Mouse (Mus musculus) kidney, embryonic 16.5 days (tissue): ENCODE results near the gene Tbc1d23. TPM values are rescaled to one million over a fixed set of nuclear protein-coding genes. Genes with fewer than 3 reads are reported as not detected.

Source experiments
- ATAC-seq: fragments of 200-750 bp; cut with Nextera tagmentation; 2 replicates; pipeline ENCODE4 v1.8.0; 2017; ENCODE audit warnings: moderate TSS enrichment; ENCODE audit not compliant: low FRiP score, low TSS enrichment
- H3K27ac ChIP-seq: fragments of 300-500 bp; sonication (generic); 2 replicates; pipeline ENCODE4 v1.5.1; 2014; ENCODE audit warnings: low read length
- H3K27me3 ChIP-seq: fragments of 300-500 bp; sonication (generic); 2 replicates; pipeline ENCODE4 v1.6.1; 2014; ENCODE audit warnings: low read length, control low read depth, mixed read lengths; ENCODE audit not compliant: insufficient read depth
- H3K36me3 ChIP-seq: fragments of 300-500 bp; sonication (generic); 2 replicates; pipeline ENCODE4 v1.6.1; 2014; ENCODE audit warnings: low read length, control low read depth, mixed read lengths; ENCODE audit not compliant: insufficient read depth
- H3K4me1 ChIP-seq: fragments of 300-500 bp; sonication (generic); 2 replicates; pipeline ENCODE4 v1.6.1; 2014; ENCODE audit warnings: low read length, control low read depth, mixed read lengths; ENCODE audit not compliant: insufficient read depth
- H3K4me2 ChIP-seq: fragments of 300-500 bp; sonication (generic); replicated peaks from 2 replicates; pipeline ENCODE4 v1.6.1; 2014; ENCODE audit warnings: low read depth, low read length
- H3K4me3 ChIP-seq: fragments of 300-500 bp; sonication (generic); 2 replicates; pipeline ENCODE4 v1.5.1; 2014; ENCODE audit warnings: mild to moderate bottlenecking, low read length
- H3K9ac ChIP-seq: fragments of 300-500 bp; sonication (generic); replicated peaks from 2 replicates; pipeline ENCODE4 v1.6.1; 2014; ENCODE audit warnings: low read length
- H3K9me3 ChIP-seq: fragments of 300-500 bp; sonication (generic); 2 replicates; pipeline ENCODE4 v1.6.1; 2016; ENCODE audit warnings: low read length, control low read depth
- WGBS: fragments of 180-500 bp; shearing (Covaris S2); extraction: QIAGEN DNeasy Blood & Tissue Kit; methylation state at CpG from one replicate; pipeline ENCODE4 v1.1.7; 2014; 5-methylcytosine and 5-hydroxymethylcytosine counted together
- polyA plus RNA-seq: library from polyadenylated mRNA; unstranded; fragments of >200 nt; fragmentation: Nextera tagmentation; extraction: Ambion mirVana; gene quantifications from 2 replicates; pipeline ENCODE4 v1.2.1, GENCODE M21; 2015

The Tbc1d23 gene
- polyA plus RNA-seq, 1 experiment from 2014 or later: 25.4 TPM

DNA sequence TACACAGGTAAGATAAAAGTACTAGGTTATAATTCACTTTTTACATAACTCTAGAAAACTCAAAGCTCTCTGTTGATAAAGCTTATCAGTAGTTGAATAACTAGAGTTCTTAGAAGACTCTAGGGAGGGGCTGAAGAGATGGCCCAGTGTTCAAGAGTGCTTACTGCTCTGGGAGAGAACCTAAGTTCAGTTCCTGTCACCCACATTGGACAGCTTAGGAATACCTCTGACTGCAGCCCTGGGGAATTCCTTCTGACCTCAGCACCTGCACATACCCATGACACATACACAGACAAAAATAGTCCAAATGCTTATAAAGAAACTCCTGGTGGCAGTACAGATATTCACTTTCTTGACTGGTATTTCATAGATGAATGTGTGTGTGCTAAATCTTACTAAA, 75.4 kb downstream of the Tbc1d23 start:
- no peak overlapping the region for H3K9ac ChIP-seq
- H3K4me1 ChIP-seq: no peaks in the 10 kb centered on the region
- H3K4me3 ChIP-seq: no peak overlapping the region
- no peak overlapping the region for H3K27ac ChIP-seq
- H3K27me3 ChIP-seq: no peaks in the 10 kb centered on the region
- no peak for ATAC-seq
- no peak overlapping the region for H3K4me2 ChIP-seq
- no peaks in the 10 kb centered on the region for H3K9me3 ChIP-seq
- H3K36me3 ChIP-seq: peaks cover 50% of the 10 kb centered on the region

DNA sequence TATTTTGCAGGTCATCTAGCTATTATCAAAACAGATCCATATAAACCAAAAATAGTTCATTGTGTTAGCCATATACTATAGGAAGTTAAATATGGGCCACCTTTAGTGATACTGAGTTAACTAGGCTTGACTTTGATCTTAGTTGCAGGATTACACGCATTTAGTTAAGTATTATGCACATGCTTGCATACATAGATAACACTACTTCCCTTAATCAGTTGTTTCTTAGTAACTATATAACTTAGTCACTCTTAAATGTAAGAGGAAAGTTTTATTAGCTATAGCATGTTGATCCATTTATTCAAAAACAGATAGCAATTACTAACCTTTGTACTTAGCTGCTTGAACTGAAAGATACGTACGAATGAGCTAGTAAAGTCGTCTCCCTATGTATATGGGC, 79.9 kb downstream of the Tbc1d23 start:
- H3K27ac ChIP-seq: no peak overlapping the region
- H3K9me3 ChIP-seq: no peaks in the 10 kb centered on the region
- no peak overlapping the region for H3K4me2 ChIP-seq
- no peaks in the 10 kb centered on the region for H3K4me1 ChIP-seq
- H3K4me3 ChIP-seq: no peak overlapping the region
- no peak for ATAC-seq
- WGBS: 94% methylated on average over 4 of the region's 4 CpGs
- H3K36me3 ChIP-seq: peaks cover 40% of the 10 kb centered on the region
- no peaks in the 10 kb centered on the region for H3K27me3 ChIP-seq
- no peak overlapping the region for H3K9ac ChIP-seq

DNA sequence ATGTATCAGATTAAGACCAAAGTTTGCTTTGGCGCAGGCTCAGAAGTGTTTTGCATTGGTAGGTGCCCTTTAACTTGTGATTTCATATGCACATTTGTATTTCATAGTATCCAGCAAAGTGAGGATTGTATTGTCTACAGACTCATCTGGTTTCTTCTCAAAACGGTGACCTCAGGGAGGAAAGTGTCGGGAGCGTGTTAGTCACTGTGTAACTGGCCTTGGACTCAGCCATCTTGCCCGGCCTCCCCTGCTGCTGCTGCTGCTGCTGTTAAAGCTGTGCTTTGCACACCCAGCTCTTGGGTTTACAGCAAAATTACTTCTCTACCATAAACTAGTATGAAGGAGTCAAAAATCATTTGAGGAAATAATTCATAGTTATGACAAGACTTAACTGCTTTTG, 86.6 kb downstream of the Tbc1d23 start:
- Histone ChIP-seq H3K27ac (no peak overlapping the region), H3K4me2 (no peak overlapping the region), H3K9me3 (no peaks in the 10 kb centered on the region), H3K36me3 (peaks cover 46% of the 10 kb centered on the region), H3K4me3 (no peak overlapping the region), H3K4me1 (no peaks in the 10 kb centered on the region), H3K9ac (no peak overlapping the region), H3K27me3 (no peaks in the 10 kb centered on the region)
- 89% methylated on average over 5 of the region's 5 CpGs for WGBS
- no peak for ATAC-seq

DNA sequence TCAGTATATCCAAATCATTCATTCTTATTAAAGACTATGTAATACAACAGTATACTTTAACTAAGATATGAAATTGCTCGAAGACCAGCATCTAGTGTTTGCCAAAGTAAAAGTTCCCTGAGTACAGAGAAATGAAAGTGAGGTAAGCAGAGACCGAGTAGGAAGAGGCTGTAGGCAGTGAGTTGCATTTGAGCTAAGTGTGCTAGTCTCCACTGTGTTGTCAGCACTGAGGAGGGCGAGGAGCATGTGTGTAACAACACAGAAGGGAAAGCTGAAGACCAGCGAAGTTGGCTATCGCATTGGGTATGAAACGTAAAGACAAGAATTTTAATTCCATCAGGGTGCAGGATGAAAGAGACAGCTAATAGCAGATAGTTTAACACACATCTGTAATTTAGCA, 97.7 kb downstream of the Tbc1d23 start:
- Histone ChIP-seq H3K4me3 (no peak overlapping the region), H3K9ac (no peak overlapping the region), H3K4me1 (peaks cover 8% of the 10 kb centered on the region), H3K27ac (no peak overlapping the region), H3K36me3 (peaks cover 23% of the 10 kb centered on the region), H3K27me3 (no peaks in the 10 kb centered on the region), H3K4me2 (no peak overlapping the region), H3K9me3 (no peaks in the 10 kb centered on the region)
- 95% methylated on average over 6 of the region's 6 CpGs for WGBS
- no peak for ATAC-seq

DNA sequence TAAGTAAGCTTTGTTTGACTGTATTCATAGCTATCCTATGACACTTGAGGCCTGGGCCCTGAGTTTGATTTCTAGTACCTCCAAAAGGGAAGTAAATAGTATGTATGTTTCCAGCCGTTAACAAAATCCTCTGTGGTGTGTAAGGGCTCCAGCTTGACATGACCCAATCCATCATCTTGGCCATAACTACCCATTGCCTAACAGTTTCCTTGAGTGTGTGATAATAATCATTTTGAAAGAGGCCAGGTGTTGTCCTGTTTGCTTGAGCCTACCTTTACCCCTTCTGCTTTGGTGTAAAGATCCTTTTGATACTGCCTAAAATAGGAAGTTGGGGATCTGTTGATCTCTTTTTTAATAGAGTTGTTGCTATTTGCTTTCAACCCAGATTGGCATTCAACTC, 99.0 kb downstream of the Tbc1d23 start:
- no peak for ATAC-seq
- Histone ChIP-seq H3K9me3 (no peaks in the 10 kb centered on the region), H3K36me3 (peaks cover 17% of the 10 kb centered on the region), H3K4me3 (no peak overlapping the region), H3K4me1 (peaks cover 11% of the 10 kb centered on the region), H3K4me2 (no peak overlapping the region), H3K27me3 (no peaks in the 10 kb centered on the region), H3K9ac (no peak overlapping the region), H3K27ac (no peak overlapping the region)
- 44% methylated on average over 1 of the region's 1 CpGs for WGBS

DNA sequence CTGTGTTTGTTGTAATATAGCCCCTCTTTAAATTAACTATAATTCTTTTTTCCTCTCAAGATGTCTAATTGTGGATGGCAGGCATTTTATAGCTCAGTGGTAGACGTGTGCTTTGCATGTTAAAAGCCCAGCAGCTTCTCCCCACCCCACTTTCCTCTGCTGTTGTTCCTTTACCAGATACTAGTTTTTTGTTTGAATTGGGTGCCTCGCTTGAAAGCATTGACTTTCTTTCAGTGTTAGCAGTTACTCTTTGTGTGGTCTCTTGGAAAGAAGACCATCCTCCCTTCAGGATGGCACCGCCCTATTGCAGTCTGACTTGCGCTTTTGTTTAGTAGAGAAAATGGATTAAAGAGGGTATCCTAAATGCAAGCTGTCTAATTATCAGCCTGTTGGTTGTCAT, 99.8 kb downstream of the Tbc1d23 start:
- Histone ChIP-seq H3K4me3 (no peak overlapping the region), H3K4me1 (peaks cover 11% of the 10 kb centered on the region), H3K27ac (no peak overlapping the region), H3K9me3 (no peaks in the 10 kb centered on the region), H3K36me3 (peaks cover 15% of the 10 kb centered on the region), H3K9ac (no peak overlapping the region), H3K27me3 (no peaks in the 10 kb centered on the region), H3K4me2 (no peak overlapping the region)
- 81% methylated on average over 4 of the region's 4 CpGs for WGBS
- ATAC-seq: no peak

DNA sequence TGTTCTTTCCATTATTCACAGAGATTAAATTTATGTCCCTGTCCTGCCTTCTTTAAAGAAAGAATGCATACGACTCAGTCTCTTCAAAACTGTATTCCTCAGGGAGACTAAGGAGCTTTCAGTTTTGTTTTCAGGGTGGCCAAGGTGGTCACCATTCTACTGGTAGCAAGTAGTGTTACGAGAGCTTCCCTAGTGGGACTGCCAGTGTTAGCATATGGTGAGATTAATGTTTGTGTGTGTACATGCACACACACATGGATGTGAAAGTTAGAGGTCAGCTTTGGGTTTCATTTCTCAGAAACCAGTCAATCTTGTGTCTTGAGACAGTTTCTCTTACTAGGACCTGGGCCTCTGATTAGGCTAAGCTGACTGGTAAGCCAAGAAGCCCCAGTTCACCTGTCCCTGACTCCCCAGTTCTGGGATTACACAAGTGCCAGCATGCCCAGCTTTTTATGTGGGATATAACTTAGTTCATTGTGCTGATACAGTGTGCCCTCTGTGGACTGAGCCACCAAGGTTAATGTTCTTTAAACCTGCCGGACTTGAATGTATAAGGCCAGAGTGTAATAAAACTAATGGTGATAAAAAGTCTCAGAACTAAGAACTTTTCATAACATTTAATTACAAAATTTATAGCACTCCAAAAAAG, 100.4 kb downstream of the Tbc1d23 start:
- Histone ChIP-seq H3K9ac (no peak overlapping the region), H3K4me1 (peaks cover 11% of the 10 kb centered on the region), H3K36me3 (peaks cover 10% of the 10 kb centered on the region), H3K4me3 (no peak overlapping the region), H3K27me3 (no peaks in the 10 kb centered on the region), H3K9me3 (no peaks in the 10 kb centered on the region), H3K27ac (no peak overlapping the region), H3K4me2 (no peak overlapping the region)
- ATAC-seq: no peak
- 73% methylated on average over 3 of the region's 3 CpGs for WGBS

DNA sequence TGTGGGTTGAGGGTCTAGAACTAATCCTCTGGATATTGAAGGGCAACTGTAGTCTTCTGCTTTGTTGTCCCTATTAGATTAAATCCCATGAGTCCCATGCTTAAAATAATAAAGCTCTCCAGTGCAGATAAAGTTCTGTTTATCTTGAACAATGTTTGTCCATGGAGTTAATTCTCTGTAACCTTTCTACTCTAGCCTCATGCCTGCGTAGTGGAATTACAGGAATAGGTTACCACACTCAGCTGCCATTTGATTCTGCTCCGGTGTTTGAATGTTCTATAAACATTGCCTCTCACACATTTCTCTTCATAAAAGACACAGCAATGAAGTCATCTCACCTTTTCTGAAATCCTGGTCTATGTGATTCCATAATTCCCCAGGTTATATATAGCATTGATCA, 103.5 kb downstream of the Tbc1d23 start:
- ATAC-seq: no peak
- no peaks in the 10 kb centered on the region for H3K9me3 ChIP-seq
- WGBS: 75% methylated on average over 2 of the region's 2 CpGs

DNA sequence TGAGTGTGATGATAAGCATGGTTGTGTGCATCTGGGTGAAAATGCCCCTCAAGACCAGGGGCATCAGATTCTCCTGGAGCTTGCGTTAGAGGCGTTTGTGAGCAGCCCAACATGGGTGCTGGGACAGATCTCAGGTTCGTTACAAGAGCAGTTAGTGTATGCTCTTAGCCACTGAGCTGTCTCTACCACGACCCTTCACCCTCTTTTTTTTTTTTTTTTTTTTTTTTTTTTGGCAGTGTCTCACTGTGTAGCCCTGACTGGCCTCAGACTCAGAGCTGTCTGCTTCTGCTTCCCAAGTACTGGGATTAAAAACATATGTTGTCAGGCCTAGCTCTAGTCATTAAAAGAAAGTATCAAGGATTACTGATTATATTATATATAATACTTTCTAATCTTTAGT, 105.0 kb downstream of the Tbc1d23 start:
- Histone ChIP-seq H3K27ac (no peak overlapping the region), H3K9me3 (no peaks in the 10 kb centered on the region), H3K9ac (no peak overlapping the region), H3K4me1 (peaks cover 30% of the 10 kb centered on the region), H3K36me3 (no peaks in the 10 kb centered on the region), H3K4me2 (no peak overlapping the region), H3K4me3 (no peak overlapping the region), H3K27me3 (no peaks in the 10 kb centered on the region)
- 65% methylated on average over 4 of the region's 4 CpGs for WGBS
- no peak for ATAC-seq

More for the DNA sequence above, 103.5 kb downstream of the Tbc1d23 start:
- Histone ChIP-seq H3K36me3 (no peaks in the 10 kb centered on the region), H3K4me2 (no peak overlapping the region), H3K4me3 (no peak overlapping the region), H3K4me1 (peaks cover 26% of the 10 kb centered on the region), H3K9ac (no peak overlapping the region), H3K27ac (no peak overlapping the region), H3K27me3 (no peaks in the 10 kb centered on the region)

DNA sequence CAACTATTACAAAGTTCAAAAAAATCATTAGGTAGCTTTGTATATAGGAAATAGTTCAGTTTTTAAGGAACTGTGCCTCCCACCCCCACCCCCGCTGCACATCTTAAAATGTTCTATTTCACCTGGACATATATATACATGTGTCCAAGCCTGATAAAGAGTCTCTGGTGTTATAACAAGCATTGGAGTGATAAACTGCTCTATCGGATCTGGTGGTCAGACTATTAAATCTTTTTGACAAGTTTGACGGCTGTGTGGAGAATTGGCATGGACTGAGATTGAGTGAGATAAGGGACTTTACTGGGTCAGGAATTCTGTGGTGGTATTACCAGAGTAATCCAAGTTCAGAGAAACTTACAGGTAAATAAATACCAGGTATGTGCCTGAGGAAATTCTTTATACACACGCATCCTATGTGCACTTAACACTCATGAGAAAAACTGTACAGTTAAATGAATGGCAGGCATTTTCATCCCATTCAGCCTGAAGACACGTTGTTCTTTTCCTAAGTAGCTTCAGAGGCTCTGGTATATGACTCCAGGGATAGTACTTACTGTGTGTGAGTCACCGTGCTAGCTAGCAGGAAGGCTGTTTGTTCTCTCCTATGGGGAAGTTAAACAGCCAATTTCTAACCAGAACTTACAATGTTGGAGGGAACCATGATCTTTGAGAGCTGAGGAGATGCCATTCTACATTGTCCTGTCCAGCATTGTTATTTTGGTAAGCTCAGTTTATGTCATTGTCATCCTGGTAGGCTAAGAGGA, 108.4 kb downstream of the Tbc1d23 start:
- Histone ChIP-seq H3K9ac (peak overlapping the region; percentile 92), H3K4me1 (peaks cover 21% of the 10 kb centered on the region), H3K4me2 (peak overlapping the region; percentile 76), H3K27ac (no peak overlapping the region), H3K27me3 (peaks cover 3% of the 10 kb centered on the region; the same call in 1 of the 2 replicates), H3K4me3 (peak overlapping the region; percentile 89), H3K9me3 (no peaks in the 10 kb centered on the region), H3K36me3 (no peaks in the 10 kb centered on the region)
- WGBS: 33% methylated on average over 6 of the region's 6 CpGs
- no peak for ATAC-seq
